Mouse (Mus musculus): ENCODE measurements around the gene Smim24.
A peak's percentile ranks its signal among the peaks of the same experiment; 100 is the strongest.

The Smim24 gene

GRCm38 (mm10) chr10:81365672-81366476, 27.0 kb upstream of the Smim24 start, which contains the start of gene 4930404N11Rik:
Gene 4930404N11Rik (minus strand): TSS chr10:81365816.
- DNase-seq, result peak; percentile 37 to 38

GRCm38 (mm10) chr10:81366477-81367206, 26.2 kb upstream of the Smim24 start:
- no peak for DNase-seq

GRCm38 (mm10) chr10:81367207-81367495, 25.7 kb upstream of the Smim24 start:
- DNase-seq, result peak; percentile 49 to 61

GRCm38 (mm10) chr10:81375322-81375721, 17.5 kb upstream of the Smim24 start:
- no peak for DNase-seq

- peak in 1 of 2 experiments; percentile 39 for DNase-seq
Observed at GRCm38 (mm10) chr10:81376561-81377361, 16.1 kb upstream of the Smim24 start.

GRCm38 (mm10) chr10:81377362-81377664, 15.5 kb upstream of the Smim24 start:
- DNase-seq, result peak in 1 of 2 experiments; percentile 4

- DNase-seq, result no peak
Observed at GRCm38 (mm10) chr10:81377793-81378552, 14.9 kb upstream of the Smim24 start, which contains the start of gene Fzr1. Gene Fzr1 (minus strand): TSS chr10:81378516.

GRCm38 (mm10) chr10:81378553-81379182, 14.2 kb upstream of the Smim24 start:
- peak; percentile 100 for DNase-seq

GRCm38 (mm10) chr10:81379183-81379553, 13.7 kb upstream of the Smim24 start:
- DNase-seq, result no peak

GRCm38 (mm10) chr10:81379809-81380378, 13.0 kb upstream of the Smim24 start:
- no peak for DNase-seq

GRCm38 (mm10) chr10:81382039-81382438, 10.8 kb upstream of the Smim24 start:
- DNase-seq, result peak in 1 of 2 experiments; percentile 52

GRCm38 (mm10) chr10:81383802-81384604, 8.8 kb upstream of the Smim24 start, which contains the start of the genes Dohh and Gm48551:
Gene Dohh (plus strand): TSS chr10:81384428.
Gene Gm48551 (plus strand): TSS chr10:81384466.
- DNase-seq, result peak; percentile 100

- DNase-seq, result no peak
Observed at GRCm38 (mm10) chr10:81384605-81384982, 8.3 kb upstream of the Smim24 start.

- peak; percentile 13 to 55 for DNase-seq
Observed at GRCm38 (mm10) chr10:81385603-81386306, 7.1 kb upstream of the Smim24 start.

- peak; percentile 66 for DNase-seq
Observed at GRCm38 (mm10) chr10:81387716-81388115, 5.1 kb upstream of the Smim24 start.

GRCm38 (mm10) chr10:81388505-81389055, 4.3 kb upstream of the Smim24 start, which contains the start of gene Gm48552:
Gene Gm48552 (plus strand): TSS chr10:81389005.
- DNase-seq, result no peak

- DNase-seq, result peak; percentile 48 to 59
Observed at GRCm38 (mm10) chr10:81389373-81389772, 3.5 kb upstream of the Smim24 start.

- DNase-seq, result peak; percentile 88
Observed at GRCm38 (mm10) chr10:81389801-81390677, 2.8 kb upstream of the Smim24 start.

GRCm38 (mm10) chr10:81390678-81390965, 2.2 kb upstream of the Smim24 start:
- peak in 1 of 2 experiments; percentile 20 for DNase-seq
